Mouse (Mus musculus) heart, postnatal 25 days (tissue): ENCODE measurements at regions not wholly inside any gene's neighbourhood (a gene's known extent, or its start where the extent isn't known, plus 50 kb on each side); places are given as distances from the start of the nearest gene placed in this dataset.

Source experiments
- DNase-seq: peaks from one replicate; pipeline ENCODE4 v3.0.0; 2022; ENCODE audit warnings: low spot score
- intact Hi-C: fragments of 180-260 bp; cut with DNase I; formaldehyde crosslinking; loops from one replicate; pipeline ENCODE4 v1.15.1; 2025

- DNase-seq = no peak
- intact Hi-C loops = no loop called here
Measured at GRCm38 (mm10) chr1:19754346-19754745, 545.6 kb downstream of the Tfap2b start.

- DNase-seq = no peak
- intact Hi-C loops = no loop called here
Measured at GRCm38 (mm10) chr1:19757921-19758436, 549.3 kb downstream of the Tfap2b start.

GRCm38 (mm10) chr1:19766879-19767278, 558.2 kb downstream of the Tfap2b start:
- intact Hi-C loops = no loop called here
- no peak for DNase-seq

- no peak for DNase-seq
- intact Hi-C loops = no loop called here
Measured at GRCm38 (mm10) chr1:19772266-19772665, 563.6 kb downstream of the Tfap2b start.

GRCm38 (mm10) chr1:19774502-19774901, 565.8 kb downstream of the Tfap2b start:
- no peak for DNase-seq
- intact Hi-C loops = no loop called here

- intact Hi-C loops = no loop called here
- no peak for DNase-seq
Measured at GRCm38 (mm10) chr1:19777542-19777941, 568.8 kb downstream of the Tfap2b start.

- DNase-seq = no peak
- intact Hi-C loops = no loop called here
Measured at GRCm38 (mm10) chr1:19786971-19787370, 578.3 kb downstream of the Tfap2b start.

- intact Hi-C loops = no loop called here
- no peak for DNase-seq
Measured at GRCm38 (mm10) chr1:19794124-19794523, 585.4 kb downstream of the Tfap2b start.

GRCm38 (mm10) chr1:19825887-19826286, 617.2 kb downstream of the Tfap2b start:
- no peak for DNase-seq
- intact Hi-C loops = no loop called here

GRCm38 (mm10) chr1:19826455-19827366, 618.0 kb downstream of the Tfap2b start:
- DNase-seq = no peak
- intact Hi-C loops = no loop called here

GRCm38 (mm10) chr1:19849918-19850317, 641.2 kb downstream of the Tfap2b start:
- no peak for DNase-seq
- intact Hi-C loops = no loop called here

- intact Hi-C loops = no loop called here
- DNase-seq = no peak
Measured at GRCm38 (mm10) chr1:19857250-19857649, 648.5 kb downstream of the Tfap2b start.

GRCm38 (mm10) chr1:19868478-19868877, 659.8 kb downstream of the Tfap2b start:
- intact Hi-C loops = no loop called here
- DNase-seq = no peak

GRCm38 (mm10) chr1:19881193-19881592, 672.5 kb downstream of the Tfap2b start:
- DNase-seq = no peak
- intact Hi-C loops = no loop called here

- no peak for DNase-seq
- intact Hi-C loops = no loop called here
Measured at GRCm38 (mm10) chr1:19899426-19899825, 690.7 kb downstream of the Tfap2b start.

- DNase-seq = no peak
- intact Hi-C loops = no loop called here
Measured at GRCm38 (mm10) chr1:19899889-19900310, 691.2 kb downstream of the Tfap2b start.

- intact Hi-C loops = no loop called here
- DNase-seq = no peak
Measured at GRCm38 (mm10) chr1:19900983-19901531, 692.3 kb downstream of the Tfap2b start.

- DNase-seq = no peak
- intact Hi-C loops = no loop called here
Measured at GRCm38 (mm10) chr1:19912194-19912846, 703.6 kb downstream of the Tfap2b start.

GRCm38 (mm10) chr1:19918762-19919161, 699.1 kb downstream of the Pkhd1 start:
- intact Hi-C loops = no loop called here
- no peak for DNase-seq

- intact Hi-C loops = no loop called here
- no peak for DNase-seq
Measured at GRCm38 (mm10) chr1:19927192-19927591, 690.7 kb downstream of the Pkhd1 start.
